In the genomic region with DNA sequence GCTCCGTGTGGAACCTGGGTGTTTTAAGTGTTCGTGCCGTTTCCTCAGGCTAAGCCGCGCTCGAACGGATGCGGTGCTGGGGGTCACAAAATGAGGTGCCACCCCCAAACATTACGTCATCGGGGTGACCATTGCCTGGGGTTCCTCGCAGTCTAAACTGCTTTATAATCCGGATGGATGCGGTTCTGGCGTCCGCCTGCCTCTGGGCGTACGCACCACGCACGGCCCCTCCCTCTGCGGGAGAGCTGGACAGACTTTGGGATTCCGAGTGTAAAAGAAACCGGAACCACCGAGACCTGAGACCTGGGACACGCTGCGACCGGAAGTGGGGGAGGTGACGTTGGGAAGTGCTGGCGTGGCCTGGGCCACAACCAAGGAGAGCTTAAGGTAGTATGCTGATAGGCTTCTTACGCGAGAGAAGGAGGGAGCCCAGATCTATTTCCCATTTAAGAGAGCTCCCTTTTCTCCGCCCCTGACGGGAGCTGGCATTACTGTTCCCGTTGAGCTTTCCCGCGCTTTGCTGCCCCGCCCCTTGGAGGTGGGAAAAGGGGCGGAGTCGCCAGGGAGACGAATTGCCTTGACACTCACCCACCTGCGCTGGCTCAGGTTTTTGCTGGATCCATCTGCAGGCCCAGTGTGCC, we compare ENCODE assay signal across 8 mouse cellular contexts. TPM values are rescaled to one million over a fixed set of nuclear protein-coding genes. Genes with fewer than 3 reads are reported as not detected.
A peak's percentile ranks its signal among the peaks of the same experiment; 100 is the strongest.
DNase-seq lines count a peak whose midpoint lies in the region; ATAC-seq and TF ChIP-seq lines count a peak whose summit lies in the region.

No protein-coding gene starts in this region.

- peak; percentile 95 for DNase-seq in CH12.LX (ENCODE audit: extremely low read depth)
- peak; percentile 99 for DNase-seq in c-Kit-positive CD71-positive TER-119-negative erythroid progenitor cells, embryonic 14.5 days (ENCODE audit: low read depth)
- peak; percentile 91 for DNase-seq in forebrain, embryonic 11.5 days (ENCODE audit: low spot score)
- DNase-seq in kidney, postnatal 36 days: peak; percentile 96 to 97
- DNase-seq in telencephalon, adult 2 months (ENCODE audit: low read depth, low spot score): peak; percentile 95

- in situ Hi-C loops in CH12.LX (cut with MboI; ENCODE audit: low pct_ligation_motif_present, low pct_unique_long_range_greater_than_20kb, low sequenced_read_pairs): no loop called here

- H3K9me3 ChIP-seq in CH12.LX (replicated peaks; ENCODE audit: low read length): no peaks in the 10 kb centered on the region
- no peaks in the 10 kb centered on the region for H3K9me3 ChIP-seq in forebrain, embryonic 11.5 days (ENCODE audit: control insufficient read depth, low read length)
- no peaks in the 10 kb centered on the region for H3K9me3 ChIP-seq in heart, embryonic 16.5 days (replicated peaks; ENCODE audit: control insufficient read depth, low read length)
- H3K9me3 ChIP-seq in liver, embryonic 15.5 days (replicated peaks): no peaks in the 10 kb centered on the region
- no peaks in the 10 kb centered on the region for H3K9me3 ChIP-seq in neural tube, embryonic 12.5 days

- H3K4me2 ChIP-seq in CH12.LX (ENCODE audit: insufficient read depth, low read depth, poor library complexity, severe bottlenecking): peak overlapping the region; percentile 76
- peak overlapping the region; percentile 98 for H3K4me2 ChIP-seq in forebrain, embryonic 11.5 days (ENCODE audit: low read depth, low read length, severe bottlenecking)
- peak overlapping the region; percentile 96 for H3K4me2 ChIP-seq in heart, embryonic 16.5 days (ENCODE audit: low read depth, low read length)
- peak overlapping the region; percentile 97 for H3K4me2 ChIP-seq in liver, embryonic 15.5 days
- peak overlapping the region; percentile 90 for H3K4me2 ChIP-seq in neural tube, embryonic 12.5 days (replicated peaks)

- peak; percentile 65 for ATAC-seq in forebrain, embryonic 11.5 days (replicated peaks; ENCODE audit: low FRiP score)
- ATAC-seq in heart, embryonic 16.5 days (replicated peaks; ENCODE audit: extremely low read depth, insufficient read depth, low FRiP score): peak; percentile 67
- ATAC-seq in liver, embryonic 15.5 days (ENCODE audit: insufficient read depth): peak; percentile 65
- ATAC-seq in neural tube, embryonic 12.5 days (ENCODE audit: low FRiP score, low read depth): peak; percentile 72

- peak; percentile 73; the same call in 1 of the 2 replicates for TF ChIP-seq POLR2A in CH12.LX (IDR thresholded peaks at IDR 0.05; ENCODE audit: low read depth, low read length)

- under 1% methylated on average over 40 of the region's 40 CpGs for WGBS in forebrain, embryonic 11.5 days
- under 1% methylated on average over 40 of the region's 40 CpGs for WGBS in heart, embryonic 16.5 days
- under 1% methylated on average over 40 of the region's 40 CpGs for WGBS in liver, embryonic 15.5 days (ENCODE audit: insufficient replicate concordance)
- WGBS in neural tube, embryonic 12.5 days: under 1% methylated on average over 40 of the region's 40 CpGs

- TF ChIP-seq CTCF in CH12.LX (conservative IDR thresholded peaks at IDR 0.05 in 1 of 2, IDR thresholded peaks at IDR 0.05 in 1 of 2; ENCODE audit: low read depth in 2 of 2, low read length in 2 of 2): no peak

- TF ChIP-seq EP300 in CH12.LX (IDR thresholded peaks at IDR 0.05; ENCODE audit: low read length): no peak; the same call in 1 of the 2 replicates

- dilution Hi-C loops in CH12.LX (cut with MboI; ENCODE audit: extremely low pct_ligation_motif_present, extremely low pct_unique_long_range_greater_than_20kb, low sequenced_read_pairs): no loop called here

- H3K9ac ChIP-seq in CH12.LX (ENCODE audit: insufficient read depth, low read depth): peak overlapping the region; percentile 73
- H3K9ac ChIP-seq in forebrain, embryonic 11.5 days (ENCODE audit: low read length): peak overlapping the region; percentile 74
- peak overlapping the region; percentile 81 for H3K9ac ChIP-seq in heart, embryonic 16.5 days (ENCODE audit: low read length)
- peak overlapping the region; percentile 77 for H3K9ac ChIP-seq in liver, embryonic 15.5 days
- peak overlapping the region; percentile 62 for H3K9ac ChIP-seq in neural tube, embryonic 12.5 days

- peaks cover 12 to 31% of the 10 kb centered on the region in 2 experiments for H3K36me3 ChIP-seq in CH12.LX (replicated peaks in 1 of 2; ENCODE audit: control insufficient read depth in 1 of 2, insufficient read depth in 1 of 2, low read length in 1 of 2)
- H3K36me3 ChIP-seq in forebrain, embryonic 11.5 days (ENCODE audit: control insufficient read depth, insufficient read depth, low read length): peaks cover 4% of the 10 kb centered on the region
- H3K36me3 ChIP-seq in heart, embryonic 16.5 days (ENCODE audit: control insufficient read depth, insufficient read depth): peaks cover 10% of the 10 kb centered on the region
- peaks cover 29% of the 10 kb centered on the region for H3K36me3 ChIP-seq in liver, embryonic 15.5 days (replicated peaks)
- H3K36me3 ChIP-seq in neural tube, embryonic 12.5 days: peaks cover 14% of the 10 kb centered on the region

- peaks cover 2 to 28% of the 10 kb centered on the region in 2 experiments; a peak in 2 of 4 replicates for H3K4me1 ChIP-seq in CH12.LX (ENCODE audit: control insufficient read depth in 1 of 2, insufficient read depth in 2 of 2)
- peaks cover 11% of the 10 kb centered on the region; the same call in 1 of the 2 replicates for H3K4me1 ChIP-seq in forebrain, embryonic 11.5 days (replicated peaks; ENCODE audit: control insufficient read depth, insufficient read depth, low read length)
- H3K4me1 ChIP-seq in heart, embryonic 16.5 days (ENCODE audit: control insufficient read depth, insufficient read depth, low read length): peaks cover 17% of the 10 kb centered on the region
- H3K4me1 ChIP-seq in liver, embryonic 15.5 days (replicated peaks): peaks cover 43% of the 10 kb centered on the region
- peaks cover 22% of the 10 kb centered on the region for H3K4me1 ChIP-seq in neural tube, embryonic 12.5 days

- H3K4me3 ChIP-seq in CH12.LX (replicated peaks in 1 of 3; ENCODE audit: low read depth in 2 of 3, low read length in 2 of 3, poor library complexity in 1 of 3): peak overlapping the region; percentile 78 to 86 (median 81)
- H3K4me3 ChIP-seq in forebrain, embryonic 11.5 days (ENCODE audit: low read depth, low read length): peak overlapping the region; percentile 85
- peak overlapping the region; percentile 82 for H3K4me3 ChIP-seq in heart, embryonic 16.5 days (ENCODE audit: low read length)
- H3K4me3 ChIP-seq in liver, embryonic 15.5 days (replicated peaks): peak overlapping the region; percentile 88
- peak overlapping the region; percentile 87 for H3K4me3 ChIP-seq in neural tube, embryonic 12.5 days

- peak; percentile 28 for TF ChIP-seq RAD21 in CH12.LX (IDR thresholded peaks at IDR 0.05; ENCODE audit: low read depth, low read length)

- peaks cover 9% of the 10 kb centered on the region for H3K79me2 ChIP-seq in CH12.LX (replicated peaks; ENCODE audit: control insufficient read depth, extremely low read depth, insufficient read depth, poor library complexity, severe bottlenecking)

- peak overlapping the region; percentile 95 for H3K27ac ChIP-seq in CH12.LX (ENCODE audit: insufficient read depth, low read depth)
- peak overlapping the region; percentile 96 for H3K27ac ChIP-seq in forebrain, embryonic 11.5 days (ENCODE audit: low read depth, low read length)
- H3K27ac ChIP-seq in heart, embryonic 16.5 days (ENCODE audit: low read length): peak overlapping the region; percentile 98
- peak overlapping the region; percentile 97 for H3K27ac ChIP-seq in liver, embryonic 15.5 days (replicated peaks)
- H3K27ac ChIP-seq in neural tube, embryonic 12.5 days: peak overlapping the region; percentile 86

- no peaks in the 10 kb centered on the region for H3K27me3 ChIP-seq in CH12.LX (replicated peaks)
- H3K27me3 ChIP-seq in forebrain, embryonic 11.5 days (ENCODE audit: control insufficient read depth, insufficient read depth, low read length): no peaks in the 10 kb centered on the region
- no peaks in the 10 kb centered on the region for H3K27me3 ChIP-seq in heart, embryonic 16.5 days (ENCODE audit: control insufficient read depth, insufficient read depth, low read length)
- no peaks in the 10 kb centered on the region for H3K27me3 ChIP-seq in liver, embryonic 15.5 days
- no peaks in the 10 kb centered on the region for H3K27me3 ChIP-seq in neural tube, embryonic 12.5 days (replicated peaks)

TF ChIP-seq in CH12.LX, 34 proteins besides CTCF, POLR2A, EP300 and RAD21 (continues in another document):
- TF ChIP-seq JUND (conservative IDR thresholded peaks at IDR 0.05; ENCODE audit: low read depth, low read length) (peak; percentile 5), SMC3 (IDR thresholded peaks at IDR 0.05; ENCODE audit: low read depth, low read length) (no peak), GABPA (IDR thresholded peaks at IDR 0.05; ENCODE audit: insufficient replicate concordance, low read depth, low read length) (no peak)

RNA-seq across cellular contexts. Expression of gene Zfp687, which starts 0.8 kb away (rescaled TPM):
- total RNA-seq in CH12.LX (2012; rRNA removed) (10.8 and 11.1 TPM in 2 replicates), CH12.LX (2014; rRNA removed) (3.3 and 4.2 TPM in 2 replicates)
- 12.6 and 13.5 TPM in 2 replicates for polyA plus RNA-seq in CH12.LX (2012; ENCODE audit: insufficient read length, low read depth)
- polyA plus RNA-seq in forebrain, embryonic 11.5 days (2014; fragmentation: Nextera tagmentation; extraction: Ambion mirVana): 43.1 and 44.2 TPM in 2 replicates
- 16.4 and 16.9 TPM in 2 replicates for polyA plus RNA-seq in heart, embryonic 16.5 days (2015; fragmentation: Nextera tagmentation; extraction: Ambion mirVana)
- polyA plus RNA-seq in liver, embryonic 15.5 days (2015; fragmentation: Nextera tagmentation; extraction: Ambion mirVana): 7.2 and 7.4 TPM in 2 replicates
- polyA plus RNA-seq in neural tube, embryonic 12.5 days (2016; fragmentation: Nextera tagmentation; extraction: Ambion mirVana): 33.2 and 34.9 TPM in 2 replicates

RNA-seq across cellular contexts. Expression of gene Psmd4, which starts 26.4 kb away (rescaled TPM):
- 258 and 276 TPM in 2 replicates for total RNA-seq in CH12.LX (2012; rRNA removed)
- total RNA-seq in CH12.LX (2014; rRNA removed): 284 and 305 TPM in 2 replicates
- 332 and 360 TPM in 2 replicates for polyA plus RNA-seq in CH12.LX (2012; ENCODE audit: insufficient read length, low read depth)
- 312 and 325 TPM in 2 replicates for polyA plus RNA-seq in forebrain, embryonic 11.5 days (2014; fragmentation: Nextera tagmentation; extraction: Ambion mirVana)
- polyA plus RNA-seq in heart, embryonic 16.5 days (2015; fragmentation: Nextera tagmentation; extraction: Ambion mirVana): 201 and 223 TPM in 2 replicates
- polyA plus RNA-seq in liver, embryonic 15.5 days (2015; fragmentation: Nextera tagmentation; extraction: Ambion mirVana): 151 and 159 TPM in 2 replicates
- 286 and 291 TPM in 2 replicates for polyA plus RNA-seq in neural tube, embryonic 12.5 days (2016; fragmentation: Nextera tagmentation; extraction: Ambion mirVana)

RNA-seq across cellular contexts. Expression of gene Pi4kb, which starts 41.5 kb away (rescaled TPM):
- total RNA-seq in CH12.LX (2012; rRNA removed) (39.2 and 44.7 TPM in 2 replicates), CH12.LX (2014; rRNA removed) (21.2 and 24.0 TPM in 2 replicates)
- polyA plus RNA-seq in CH12.LX (2012; ENCODE audit: insufficient read length, low read depth): 30.7 and 31.3 TPM in 2 replicates
- polyA plus RNA-seq in forebrain, embryonic 11.5 days (2014; fragmentation: Nextera tagmentation; extraction: Ambion mirVana): 23.1 and 23.9 TPM in 2 replicates
- 15.1 and 20.1 TPM in 2 replicates for polyA plus RNA-seq in heart, embryonic 16.5 days (2015; fragmentation: Nextera tagmentation; extraction: Ambion mirVana)
- 8.7 and 10.3 TPM in 2 replicates for polyA plus RNA-seq in liver, embryonic 15.5 days (2015; fragmentation: Nextera tagmentation; extraction: Ambion mirVana)
- 20.1 and 23.0 TPM in 2 replicates for polyA plus RNA-seq in neural tube, embryonic 12.5 days (2016; fragmentation: Nextera tagmentation; extraction: Ambion mirVana)

Comparison
In these comparisons a context has a peak if more than half of its experiments do, and no peak if none do; other contexts are left out.
1. Peak in every context shown above with its lines: DNase-seq, ATAC-seq, H3K4me3 ChIP-seq and H3K27ac ChIP-seq.